Mouse (Mus musculus) limb, embryonic 11.5 days (tissue): ENCODE measurements around the gene Pik3r1. TPM values are rescaled to one million over a fixed set of nuclear protein-coding genes. Genes with fewer than 3 reads are reported as not detected.

ENCODE experiments used
- ATAC-seq: fragments of 200-750 bp; cut with Nextera tagmentation; 2 replicates; pipeline ENCODE4 v1.8.0; 2017; ENCODE audit warnings: low read depth; ENCODE audit not compliant: insufficient number of reproducible peaks, low FRiP score, low TSS enrichment
- DNase-seq: peaks from one replicate; pipeline ENCODE4 v3.0.0-alpha.2; 2015; ENCODE audit warnings: low spot score
- H3K27ac ChIP-seq: fragments of 300-500 bp; sonication (generic); replicated peaks from 2 replicates; pipeline ENCODE4 v1.5.1; 2014; ENCODE audit warnings: low read depth, mild to moderate bottlenecking, low read length
- H3K27me3 ChIP-seq: fragments of 300-500 bp; sonication (generic); 2 replicates; pipeline ENCODE4 v1.6.1; 2014; ENCODE audit warnings: mild to moderate bottlenecking, low read length, mixed read lengths; ENCODE audit not compliant: control insufficient read depth, insufficient read depth
- H3K36me3 ChIP-seq: fragments of 300-500 bp; sonication (generic); 2 replicates; pipeline ENCODE4 v1.6.1; 2014; ENCODE audit warnings: mild to moderate bottlenecking, low read length, moderate library complexity, mixed read lengths; ENCODE audit not compliant: control insufficient read depth, insufficient read depth
- H3K4me1 ChIP-seq: fragments of 300-500 bp; sonication (generic); 2 replicates; pipeline ENCODE4 v1.6.1; 2014; ENCODE audit warnings: low read length, mixed read lengths; ENCODE audit not compliant: control insufficient read depth, insufficient read depth
- H3K4me2 ChIP-seq: fragments of 300-500 bp; sonication (generic); 2 replicates; pipeline ENCODE4 v1.6.1; 2014; ENCODE audit warnings: low read depth, mild to moderate bottlenecking, moderate library complexity; ENCODE audit not compliant: severe bottlenecking
- H3K4me3 ChIP-seq: fragments of 300-500 bp; sonication (generic); 2 replicates; pipeline ENCODE4 v1.5.1; 2014; ENCODE audit warnings: low read depth, low read length
- H3K9ac ChIP-seq: fragments of 300-500 bp; sonication (generic); 2 replicates; pipeline ENCODE4 v1.6.1; 2014; ENCODE audit warnings: mild to moderate bottlenecking, low read length
- H3K9me3 ChIP-seq: fragments of 300-500 bp; sonication (generic); 2 replicates; pipeline ENCODE4 v1.6.1; 2016; ENCODE audit warnings: low read length; ENCODE audit not compliant: control insufficient read depth
- WGBS: fragments of 180-500 bp; shearing (Covaris S2); extraction: QIAGEN DNeasy Blood & Tissue Kit; methylation state at CpG from one replicate; pipeline ENCODE4 v1.1.7; 2014; 5-methylcytosine and 5-hydroxymethylcytosine counted together
- polyA plus RNA-seq: library from polyadenylated mRNA; unstranded; fragments of >200 nt; fragmentation: Nextera tagmentation; extraction: Ambion mirVana; gene quantifications from 2 replicates; pipeline ENCODE4 v1.2.1, GENCODE M21; 2014

The Pik3r1 gene
- polyA plus RNA-seq, 1 experiment from 2014 or later, result 14.6 TPM

DNA sequence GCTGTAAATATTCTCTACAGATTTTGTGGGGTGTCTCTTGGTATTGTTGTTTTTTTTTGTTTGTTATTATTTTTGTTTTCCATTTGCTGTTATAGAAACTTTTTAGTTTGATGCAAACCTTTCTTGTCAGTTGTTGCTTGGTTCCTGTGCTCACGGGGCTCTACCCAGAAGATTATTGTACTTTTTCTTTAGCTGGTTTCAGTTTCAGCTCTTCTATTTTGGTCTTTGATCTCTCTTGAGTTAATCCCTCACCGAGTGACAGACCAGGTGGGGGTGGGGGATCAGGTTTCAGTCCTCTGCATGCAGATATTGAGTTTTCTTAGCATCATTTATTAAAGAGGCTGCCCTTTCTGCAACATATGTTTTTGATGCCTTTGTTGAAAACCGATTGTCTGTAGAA, 99.2 kb downstream of the Pik3r1 start:
- no peaks in the 10 kb centered on the region for H3K9me3 ChIP-seq
- peak; percentile 27 for DNase-seq
- whole genome bisulfite sequencing, result 27% methylated on average over 3 of the region's 3 CpGs
- no peak overlapping the region for H3K4me2 ChIP-seq
- H3K4me3 ChIP-seq, result no peak overlapping the region
- no peak for ATAC-seq
- no peak overlapping the region for H3K27ac ChIP-seq
- H3K36me3 ChIP-seq, result no peaks in the 10 kb centered on the region
- H3K9ac ChIP-seq, result no peak overlapping the region
- no peaks in the 10 kb centered on the region for H3K27me3 ChIP-seq
- no peaks in the 10 kb centered on the region for H3K4me1 ChIP-seq

DNA sequence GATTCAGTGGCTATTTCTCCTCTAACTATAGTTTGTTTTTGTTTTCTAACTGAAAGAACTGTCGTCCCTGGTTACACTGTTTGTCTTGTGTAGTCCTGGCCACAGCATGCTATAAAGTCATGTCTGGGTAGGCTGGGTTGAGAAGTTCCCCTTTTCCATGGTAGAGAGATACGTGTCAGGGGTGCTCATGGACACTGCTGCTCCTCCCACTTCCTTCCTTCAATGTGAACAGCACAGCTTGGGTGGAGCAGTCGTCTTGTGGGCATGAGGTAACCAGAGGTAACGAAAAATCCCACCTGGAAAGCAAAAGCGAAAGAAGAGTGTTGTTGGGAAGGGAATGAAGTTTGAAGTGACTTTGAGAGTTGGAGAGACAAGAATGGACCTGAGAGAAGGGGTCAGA, 104.0 kb downstream of the Pik3r1 start:
- H3K4me3 ChIP-seq, result no peak overlapping the region
- H3K27ac ChIP-seq, result no peak overlapping the region
- no peak overlapping the region for H3K4me2 ChIP-seq
- 85% methylated on average over 5 of the region's 5 CpGs for WGBS
- H3K9me3 ChIP-seq, result no peaks in the 10 kb centered on the region
- no peak for DNase-seq
- H3K36me3 ChIP-seq, result no peaks in the 10 kb centered on the region
- no peaks in the 10 kb centered on the region for H3K27me3 ChIP-seq
- no peak for ATAC-seq
- H3K4me1 ChIP-seq, result no peaks in the 10 kb centered on the region
- no peak overlapping the region for H3K9ac ChIP-seq

DNA sequence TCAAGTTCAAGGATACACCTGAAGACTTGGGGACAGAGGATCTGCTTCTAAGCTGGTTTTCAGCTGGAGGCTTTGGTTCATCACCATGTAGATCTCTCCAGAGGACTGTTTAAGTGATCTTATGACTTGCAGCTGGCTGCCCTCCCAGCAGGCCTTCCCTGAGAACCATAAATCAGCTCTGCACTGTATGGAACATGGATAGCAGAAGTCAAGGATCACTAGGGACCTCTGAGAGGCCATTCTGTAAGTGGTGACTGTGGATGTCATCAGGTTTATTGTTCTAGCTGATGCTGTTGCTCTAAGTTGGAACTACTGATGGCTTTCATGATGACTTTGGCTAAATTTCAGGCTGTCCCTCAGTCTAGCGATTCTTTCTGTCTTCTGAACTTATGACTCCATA, 105.1 kb downstream of the Pik3r1 start:
- Histone ChIP-seq H3K4me2 (no peak overlapping the region), H3K27ac (no peak overlapping the region), H3K27me3 (no peaks in the 10 kb centered on the region), H3K4me1 (no peaks in the 10 kb centered on the region), H3K4me3 (no peak overlapping the region), H3K9ac (no peak overlapping the region), H3K36me3 (no peaks in the 10 kb centered on the region), H3K9me3 (no peaks in the 10 kb centered on the region)
- DNase-seq (no peak), ATAC-seq (no peak)
- 92% methylated on average over 1 of the region's 1 CpGs for WGBS

DNA sequence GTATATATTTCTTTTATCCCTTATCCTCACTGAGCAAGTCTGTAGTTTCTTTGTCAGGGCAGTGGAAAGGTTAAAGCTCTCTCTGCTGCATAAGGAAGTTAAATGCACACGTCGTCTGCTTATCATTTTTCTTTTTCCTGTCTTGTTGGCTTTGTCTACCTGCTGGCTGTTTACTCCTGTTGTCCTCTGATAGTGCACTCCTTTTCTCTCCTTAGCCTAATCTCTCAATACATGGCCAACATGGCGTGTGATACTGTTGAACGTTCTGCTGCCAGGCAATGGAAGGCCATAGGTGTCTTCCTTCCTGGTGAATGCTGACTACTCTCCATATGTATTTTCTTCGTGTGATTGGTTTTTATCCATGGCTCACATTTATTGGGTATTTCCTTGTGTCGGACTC, 106.5 kb downstream of the Pik3r1 start:
- Histone ChIP-seq H3K27ac (no peak overlapping the region), H3K4me3 (no peak overlapping the region), H3K9ac (no peak overlapping the region), H3K4me1 (no peaks in the 10 kb centered on the region), H3K4me2 (no peak overlapping the region), H3K27me3 (no peaks in the 10 kb centered on the region), H3K9me3 (no peaks in the 10 kb centered on the region), H3K36me3 (no peaks in the 10 kb centered on the region)
- WGBS, result 92% methylated on average over 6 of the region's 6 CpGs
- no peak for ATAC-seq
- DNase-seq, result no peak

DNA sequence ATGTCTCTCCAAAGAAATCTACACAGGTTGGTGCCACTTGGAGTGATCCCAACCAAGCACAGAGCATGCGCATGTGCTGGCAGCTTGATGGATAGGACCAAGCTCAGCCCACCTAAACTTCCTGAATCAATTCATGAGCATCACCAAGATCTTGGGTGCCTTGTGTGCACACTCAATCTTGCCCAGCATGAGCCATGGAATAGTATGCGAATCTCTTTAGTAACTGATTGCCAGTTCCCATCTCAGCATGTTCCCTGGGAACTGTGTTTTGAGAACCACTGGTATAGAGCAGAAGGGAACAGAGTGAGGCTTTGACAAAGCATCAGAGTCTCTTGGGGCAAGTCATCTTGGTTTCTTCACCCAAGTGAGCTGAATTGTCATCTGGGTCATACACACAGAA, 107.8 kb downstream of the Pik3r1 start:
- no peak overlapping the region for H3K4me3 ChIP-seq
- no peak overlapping the region for H3K9ac ChIP-seq
- no peaks in the 10 kb centered on the region for H3K27me3 ChIP-seq
- H3K9me3 ChIP-seq, result no peaks in the 10 kb centered on the region
- DNase-seq (no peak), ATAC-seq (no peak)
- H3K4me1 ChIP-seq, result no peaks in the 10 kb centered on the region
- H3K4me2 ChIP-seq, result no peak overlapping the region
- no peaks in the 10 kb centered on the region for H3K36me3 ChIP-seq
- no peak overlapping the region for H3K27ac ChIP-seq
- 96% methylated on average over 2 of the region's 2 CpGs for WGBS

DNA sequence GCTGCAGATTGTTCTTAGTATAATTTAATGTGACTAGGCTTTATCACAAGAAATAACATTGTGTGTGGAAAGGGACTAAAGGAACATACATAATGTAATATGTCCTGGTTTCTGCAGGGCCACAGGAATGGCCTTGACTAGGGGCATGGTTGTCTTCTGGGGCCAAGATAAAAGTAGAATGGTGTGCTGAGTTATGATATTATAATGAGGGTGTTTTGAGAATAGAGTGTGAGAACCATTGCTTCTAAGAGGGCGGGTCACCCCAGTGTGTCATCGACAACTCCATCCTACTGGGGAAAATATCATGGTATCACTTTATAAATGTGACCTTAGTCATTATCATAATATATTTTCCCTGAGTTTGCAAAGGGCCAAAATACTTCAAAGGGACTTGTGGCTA, 115.9 kb downstream of the Pik3r1 start:
- H3K36me3 ChIP-seq, result no peaks in the 10 kb centered on the region
- H3K4me2 ChIP-seq, result no peak overlapping the region
- ATAC-seq (no peak), DNase-seq (no peak)
- no peaks in the 10 kb centered on the region for H3K4me1 ChIP-seq
- 96% methylated on average over 2 of the region's 2 CpGs for WGBS
- no peaks in the 10 kb centered on the region for H3K27me3 ChIP-seq
- H3K9me3 ChIP-seq, result no peaks in the 10 kb centered on the region
- H3K27ac ChIP-seq, result no peak overlapping the region
- H3K9ac ChIP-seq, result no peak overlapping the region
- no peak overlapping the region for H3K4me3 ChIP-seq

DNA sequence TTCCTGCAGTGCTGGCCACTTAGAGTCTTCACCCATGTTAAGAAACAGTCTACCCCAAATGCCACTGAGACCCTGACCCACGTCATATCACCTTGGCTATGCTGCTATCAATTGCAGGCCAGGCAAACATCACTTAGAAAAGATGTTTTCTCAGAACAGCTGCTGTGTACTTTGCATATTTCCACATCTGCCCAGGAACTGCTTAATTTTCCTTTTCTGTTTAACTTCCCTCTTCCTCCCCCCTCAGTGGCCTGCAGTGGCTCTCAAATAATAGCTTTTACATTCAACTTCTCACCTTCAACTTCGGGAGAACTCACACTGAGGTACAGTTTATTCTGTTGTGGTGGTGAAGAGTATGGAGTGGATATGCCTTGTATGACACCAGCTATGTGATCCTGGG, 126.4 kb downstream of the Pik3r1 start:
- ATAC-seq, result no peak
- no peaks in the 10 kb centered on the region for H3K36me3 ChIP-seq
- no peak overlapping the region for H3K4me3 ChIP-seq
- DNase-seq, result no peak
- H3K9ac ChIP-seq, result no peak overlapping the region
- no peaks in the 10 kb centered on the region for H3K9me3 ChIP-seq
- no peak overlapping the region for H3K4me2 ChIP-seq
- no peak overlapping the region for H3K27ac ChIP-seq
- no peaks in the 10 kb centered on the region for H3K4me1 ChIP-seq
- no peaks in the 10 kb centered on the region for H3K27me3 ChIP-seq
- 81% methylated on average over 2 of the region's 2 CpGs for WGBS

DNA sequence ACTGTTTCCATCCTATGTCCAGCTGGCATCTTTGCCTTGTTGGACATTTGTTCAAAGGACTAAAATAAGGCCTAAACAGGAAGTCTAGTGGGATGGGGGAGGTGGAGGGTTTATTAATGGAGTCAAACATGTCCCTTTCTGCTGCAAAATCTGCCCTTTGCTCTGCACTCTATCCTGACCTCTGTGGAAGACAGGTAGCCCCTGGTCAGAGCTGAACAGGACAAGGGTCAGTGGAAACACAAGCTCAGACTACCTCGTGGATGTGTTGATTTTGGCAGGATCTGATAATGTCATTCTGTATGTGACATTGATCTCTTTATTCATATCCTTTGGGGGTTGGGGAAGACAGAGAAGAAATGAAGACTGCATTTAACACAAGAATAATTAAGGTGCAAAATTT, 132.2 kb downstream of the Pik3r1 start:
- Histone ChIP-seq H3K36me3 (no peaks in the 10 kb centered on the region), H3K4me1 (no peaks in the 10 kb centered on the region), H3K9me3 (no peaks in the 10 kb centered on the region), H3K27me3 (no peaks in the 10 kb centered on the region), H3K4me3 (no peak overlapping the region), H3K9ac (no peak overlapping the region), H3K4me2 (no peak overlapping the region), H3K27ac (no peak overlapping the region)
- DNase-seq (no peak), ATAC-seq (no peak)
- 76% methylated on average over 1 of the region's 1 CpGs for WGBS

DNA sequence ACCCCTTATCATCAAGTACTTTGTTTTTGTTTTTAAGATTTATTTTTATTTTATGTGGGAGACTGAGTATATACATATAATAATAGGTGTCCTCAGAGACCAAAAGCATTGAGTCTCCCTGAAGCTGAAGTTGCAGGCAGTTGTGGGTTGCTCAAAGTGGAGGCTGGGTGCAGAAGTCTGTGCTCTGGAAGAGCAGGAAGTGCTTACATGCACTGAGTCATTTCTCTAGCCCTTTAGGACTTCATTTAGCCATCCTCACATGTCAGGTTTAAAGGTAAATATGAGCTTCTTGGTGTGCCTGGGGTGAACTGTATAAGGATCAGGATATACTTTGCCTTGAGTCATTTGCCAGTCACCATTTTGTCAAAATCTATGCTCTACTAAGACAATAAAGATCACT, 133.6 kb downstream of the Pik3r1 start:
- no peak for DNase-seq
- no peak overlapping the region for H3K4me3 ChIP-seq
- no peaks in the 10 kb centered on the region for H3K36me3 ChIP-seq
- no peak overlapping the region for H3K27ac ChIP-seq
- no peaks in the 10 kb centered on the region for H3K27me3 ChIP-seq
- no peaks in the 10 kb centered on the region for H3K9me3 ChIP-seq
- H3K4me2 ChIP-seq, result no peak overlapping the region
- H3K9ac ChIP-seq, result no peak overlapping the region
- H3K4me1 ChIP-seq, result no peaks in the 10 kb centered on the region
- no peak for ATAC-seq
